Mouse (Mus musculus) lung, postnatal 4 days (tissue): ENCODE results near the gene Tti1.
"Not testable (repeated sequence)": the region's sequence is repeated elsewhere in the genome, so short reads cannot be mapped to it uniquely, and the experiment has no call there.

Experiments
- DNase-seq, 2 experiments: peaks; one replicate each; pipeline ENCODE4 v3.0.0; 2021

Tti1 gene

GRCm38 (mm10) chr2:158028354-158028863 lies at the start of gene Tti1, which contains the start of gene Rprd1b:
Gene Tti1, minus strand, starts transcription at chr2:158028433.
Gene Rprd1b, plus strand, starts transcription at chr2:158028497.
- DNase-seq = peak; percentile 95

- DNase-seq = no peak
Observed at GRCm38 (mm10) chr2:158077981-158078380, 49.7 kb upstream of the Tti1 start.

GRCm38 (mm10) chr2:158076690-158077089 lies 48.5 kb upstream of the Tti1 start:
- DNase-seq = no peak

GRCm38 (mm10) chr2:158074835-158075234 lies 46.6 kb upstream of the Tti1 start:
- DNase-seq = no peak

GRCm38 (mm10) chr2:158071633-158071995 lies 43.4 kb upstream of the Tti1 start:
- no peak for DNase-seq

- peak in 1 of 2 experiments; percentile 35 for DNase-seq
Observed at GRCm38 (mm10) chr2:158070885-158071632, 42.8 kb upstream of the Tti1 start.

GRCm38 (mm10) chr2:158068444-158068971 lies 40.3 kb upstream of the Tti1 start:
- DNase-seq = no peak

GRCm38 (mm10) chr2:158067260-158067824 lies 39.1 kb upstream of the Tti1 start:
- peak in 1 of 2 experiments; percentile 49 for DNase-seq

- no peak for DNase-seq
Observed at GRCm38 (mm10) chr2:158066456-158066855, 38.2 kb upstream of the Tti1 start.

- DNase-seq = no peak
Observed at GRCm38 (mm10) chr2:158065064-158065463, 36.8 kb upstream of the Tti1 start.

GRCm38 (mm10) chr2:158064571-158065048 lies 36.4 kb upstream of the Tti1 start:
- DNase-seq = peak; percentile 25 to 57

- DNase-seq = no peak
Observed at GRCm38 (mm10) chr2:158063036-158063435, 34.8 kb upstream of the Tti1 start.

- DNase-seq = peak in 1 of 2 experiments; percentile 59
Observed at GRCm38 (mm10) chr2:158059666-158060105, 31.5 kb upstream of the Tti1 start.

GRCm38 (mm10) chr2:158058534-158058933 lies 30.3 kb upstream of the Tti1 start:
- DNase-seq = peak; percentile 49 to 84

- peak in 1 of 2 experiments; percentile 44 for DNase-seq
Observed at GRCm38 (mm10) chr2:158057030-158057429, 28.8 kb upstream of the Tti1 start.

- DNase-seq = not testable (repeated sequence)
Observed at GRCm38 (mm10) chr2:158055383-158055782, 27.1 kb upstream of the Tti1 start.

GRCm38 (mm10) chr2:158054596-158054995 lies 26.4 kb upstream of the Tti1 start:
- no peak for DNase-seq

GRCm38 (mm10) chr2:158050116-158050515 lies 21.9 kb upstream of the Tti1 start:
- no peak for DNase-seq

- no peak for DNase-seq
Observed at GRCm38 (mm10) chr2:158048718-158049117, 20.5 kb upstream of the Tti1 start.

- DNase-seq = peak in 1 of 2 experiments; percentile 60
Observed at GRCm38 (mm10) chr2:158047903-158048302, 19.7 kb upstream of the Tti1 start.

- DNase-seq = no peak
Observed at GRCm38 (mm10) chr2:158046186-158046585, 18.0 kb upstream of the Tti1 start.

- DNase-seq = no peak
Observed at GRCm38 (mm10) chr2:158043504-158043903, 15.3 kb upstream of the Tti1 start.

- no peak for DNase-seq
Observed at GRCm38 (mm10) chr2:158040396-158040795, 12.2 kb upstream of the Tti1 start.

GRCm38 (mm10) chr2:158039662-158040061 lies 11.4 kb upstream of the Tti1 start:
- DNase-seq = no peak
